Mouse (Mus musculus): ENCODE measurements around the gene Usp10.

Gene Usp10

DNA sequence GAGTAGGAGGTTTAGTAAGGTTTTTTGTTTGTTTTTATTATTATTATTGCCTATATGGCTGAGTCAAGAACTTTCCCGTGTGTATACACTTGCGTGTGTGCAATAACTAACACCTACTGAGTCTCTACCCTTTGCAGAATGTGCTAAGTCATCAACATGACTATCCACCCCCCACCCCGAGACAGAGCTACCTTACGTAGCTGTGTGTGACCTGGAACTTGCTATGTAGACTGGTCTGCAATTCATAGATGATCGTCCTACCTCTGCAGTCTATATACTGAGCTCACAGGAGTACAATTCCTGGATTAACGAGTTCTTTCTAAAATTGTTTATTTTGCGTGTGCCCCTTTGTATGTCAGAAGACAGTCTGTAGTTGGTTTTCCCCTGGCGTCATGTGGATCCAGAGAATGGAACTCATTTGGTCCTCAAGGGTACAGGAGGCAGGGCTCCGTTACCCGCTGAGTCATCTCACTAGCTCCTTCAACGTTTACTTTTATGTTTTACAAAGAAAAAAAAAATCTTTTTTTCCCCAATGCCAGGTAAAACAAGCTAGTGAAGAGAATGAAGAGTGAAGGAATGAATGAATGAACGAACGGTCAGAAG is at the start of gene Usp10:
Gene Usp10, plus strand, starts transcription at position 417 of the 603 bp plus-strand sequence.
- DNase-seq (ENCODE audit: low read depth, low spot score), result no peak

DNA sequence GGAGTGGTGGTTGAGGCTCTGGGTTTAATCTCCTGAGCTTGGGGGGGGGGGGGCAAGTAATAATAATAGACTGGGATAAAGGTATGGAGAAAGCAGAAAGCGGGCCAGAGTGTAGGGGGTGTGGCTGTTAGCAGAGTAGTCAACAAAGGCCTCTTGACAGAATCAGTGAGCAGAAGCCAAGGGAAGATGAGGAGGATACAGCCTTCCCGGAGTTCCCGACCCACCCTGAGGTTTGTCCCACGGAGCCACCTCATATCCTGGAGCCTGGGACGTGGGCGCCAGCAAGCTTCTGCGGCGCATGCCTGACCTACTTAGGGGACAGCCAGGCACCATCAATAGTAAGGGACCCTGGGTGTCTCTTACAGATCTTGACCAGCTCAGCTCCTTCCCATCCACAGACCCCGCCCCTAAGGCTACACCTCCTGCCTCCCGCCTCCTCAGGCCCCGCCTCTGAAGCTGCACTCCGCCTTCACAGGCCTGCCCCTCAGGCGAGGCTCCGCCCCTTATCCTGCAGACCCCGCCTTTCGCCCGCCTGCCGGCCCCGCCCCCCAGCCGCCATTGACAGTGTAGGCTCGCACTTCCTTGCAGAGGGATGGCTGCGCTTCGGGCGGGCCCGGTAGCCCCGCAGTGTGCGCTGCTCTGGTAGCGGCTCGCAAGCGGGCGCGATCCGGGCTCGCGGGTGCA is 48.3 kb upstream of the Usp10 start, which contains the start of gene Klhl36:
Gene Klhl36, plus strand, starts transcription at position 561 of the 684 bp plus-strand sequence.
- peak; percentile 84 for DNase-seq (ENCODE audit: low read depth, low spot score)

DNA sequence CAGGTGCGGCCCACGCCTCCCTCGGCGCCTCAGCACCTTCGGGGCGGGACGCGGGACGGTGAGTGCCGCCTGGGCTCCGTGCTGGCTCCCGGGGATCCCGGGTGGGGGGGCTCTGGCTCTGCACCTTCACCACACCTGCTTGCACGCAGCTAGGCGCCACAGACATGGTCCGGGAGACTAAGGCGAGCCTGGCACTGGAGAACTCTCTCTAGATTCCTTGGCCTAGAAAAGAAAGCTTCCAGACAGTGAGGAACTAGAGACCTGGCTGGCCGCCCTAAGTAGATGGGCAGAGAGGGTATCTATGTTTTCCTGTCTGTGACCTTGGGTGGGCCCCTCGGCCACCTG is 47.8 kb upstream of the Usp10 start:
- DNase-seq (ENCODE audit: low read depth, low spot score), result no peak

DNA sequence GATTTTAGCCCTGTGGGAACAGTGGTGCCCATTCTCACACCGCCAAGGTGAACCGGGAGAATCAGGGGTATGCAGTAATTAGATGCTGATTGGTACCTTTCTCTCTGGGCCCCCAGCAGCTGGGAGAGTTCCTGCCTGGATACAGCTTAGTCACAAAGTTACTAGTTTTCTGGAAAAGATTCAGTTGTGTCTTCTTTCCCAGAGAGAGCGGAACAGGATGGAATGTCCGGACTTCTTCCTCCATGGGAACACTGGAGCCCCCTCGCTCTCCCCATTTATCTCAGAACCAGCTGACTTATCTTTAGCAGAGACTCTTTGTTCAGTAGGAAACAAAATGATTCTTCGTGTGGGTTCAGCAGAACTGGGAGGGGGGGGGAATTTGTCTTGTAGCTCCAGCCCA is 47.4 kb upstream of the Usp10 start:
- no peak for DNase-seq (ENCODE audit: low read depth, low spot score)

DNA sequence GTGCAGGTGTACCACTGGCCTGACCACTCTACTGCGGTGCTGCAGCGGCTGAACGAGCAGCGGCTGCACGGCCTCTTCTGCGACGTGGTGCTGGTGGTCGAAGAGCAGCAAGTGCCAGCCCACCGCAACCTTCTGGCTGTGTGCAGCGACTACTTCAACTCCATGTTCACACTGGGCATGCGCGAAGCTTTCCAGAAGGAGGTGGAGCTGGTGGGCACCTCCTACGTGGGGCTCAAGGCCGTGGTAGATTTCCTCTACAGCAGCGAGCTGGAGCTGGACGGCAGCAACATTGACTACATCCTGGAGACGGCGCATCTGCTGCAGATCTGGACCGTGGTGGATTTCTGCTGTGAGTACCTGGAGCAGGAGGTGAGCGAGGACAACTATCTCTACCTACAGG is 40.5 kb upstream of the Usp10 start:
- no peak for DNase-seq (ENCODE audit: low read depth, low spot score)

DNA sequence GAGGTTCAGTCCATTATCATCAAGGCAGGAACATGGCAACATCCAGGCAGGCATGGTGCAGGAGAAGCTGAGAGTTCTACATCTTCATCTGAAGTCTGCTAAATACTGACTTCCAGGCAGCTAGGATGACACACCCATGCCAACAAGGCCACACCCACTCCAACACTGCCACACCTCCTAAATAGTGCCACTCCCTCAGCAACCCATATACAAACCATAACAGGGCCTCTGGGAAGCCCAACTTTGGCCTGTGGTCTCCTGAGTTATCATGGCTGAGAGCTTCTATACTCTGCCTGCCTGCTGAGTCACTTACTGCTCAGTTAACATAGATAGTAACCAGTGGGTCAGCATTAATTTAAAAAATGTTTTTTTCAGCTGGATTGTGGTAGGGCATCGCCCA is 37.0 kb upstream of the Usp10 start:
- no peak for DNase-seq (ENCODE audit: low read depth, low spot score)

DNA sequence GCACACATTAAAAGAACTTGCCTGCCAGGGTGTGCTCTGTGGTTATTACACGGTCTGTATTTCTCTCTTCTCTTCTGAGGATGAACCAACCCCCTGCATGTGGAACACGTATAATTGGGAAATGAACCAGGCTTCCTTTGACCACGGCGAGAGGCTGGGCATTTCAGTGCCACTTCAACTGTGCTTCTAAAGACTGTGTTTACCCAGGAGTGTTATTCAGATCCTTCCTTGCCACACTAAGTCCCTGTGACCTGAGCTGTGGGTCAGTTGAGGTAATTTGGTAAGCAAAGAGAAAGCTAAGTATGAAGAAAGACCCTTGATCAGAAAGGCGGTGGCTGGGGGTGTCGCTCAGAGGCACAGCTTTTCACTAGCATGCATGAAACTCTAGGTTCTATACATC is 28.9 kb upstream of the Usp10 start:
- DNase-seq (ENCODE audit: low read depth, low spot score), result no peak

DNA sequence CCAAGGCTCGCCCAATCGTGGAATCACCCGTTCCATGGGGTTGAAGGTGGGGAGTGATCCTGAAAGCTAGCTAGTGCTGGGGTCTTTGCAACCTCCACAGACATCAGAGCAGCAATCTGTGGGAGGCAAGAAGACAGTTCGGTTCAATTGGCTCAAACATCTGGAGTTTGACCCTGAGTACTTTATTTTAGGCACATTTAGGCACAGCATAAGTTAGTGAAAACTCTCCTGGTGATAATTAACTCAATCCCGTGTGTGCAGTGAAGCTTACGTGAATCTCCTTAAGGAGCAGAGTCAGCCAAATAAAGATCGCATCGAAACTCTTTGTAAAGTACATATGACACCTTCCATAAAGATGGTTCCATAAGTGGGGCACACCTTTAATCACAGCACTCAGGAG is 28.2 kb upstream of the Usp10 start:
- no peak for DNase-seq (ENCODE audit: low read depth, low spot score)

DNA sequence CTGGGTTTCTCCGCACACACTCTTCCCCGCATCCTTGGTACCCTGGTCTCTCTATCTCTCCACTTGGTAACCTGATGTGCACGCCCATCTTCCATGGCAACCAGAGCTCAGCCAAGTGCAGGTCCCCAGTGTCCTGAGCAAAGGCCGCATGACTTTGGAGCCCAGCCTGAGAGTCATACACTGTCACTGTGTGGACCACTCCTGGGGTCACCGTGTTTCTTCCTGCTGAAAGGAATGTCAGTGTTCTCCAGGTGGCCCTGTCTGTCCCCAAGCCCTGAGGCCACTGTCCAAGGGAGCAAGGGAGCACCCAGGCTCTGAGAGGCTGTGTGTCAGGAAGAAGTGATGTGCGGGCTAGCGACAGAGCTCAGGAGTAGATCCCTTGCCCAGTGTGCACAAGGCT is 26.9 kb upstream of the Usp10 start:
- no peak for DNase-seq (ENCODE audit: low read depth, low spot score)

DNA sequence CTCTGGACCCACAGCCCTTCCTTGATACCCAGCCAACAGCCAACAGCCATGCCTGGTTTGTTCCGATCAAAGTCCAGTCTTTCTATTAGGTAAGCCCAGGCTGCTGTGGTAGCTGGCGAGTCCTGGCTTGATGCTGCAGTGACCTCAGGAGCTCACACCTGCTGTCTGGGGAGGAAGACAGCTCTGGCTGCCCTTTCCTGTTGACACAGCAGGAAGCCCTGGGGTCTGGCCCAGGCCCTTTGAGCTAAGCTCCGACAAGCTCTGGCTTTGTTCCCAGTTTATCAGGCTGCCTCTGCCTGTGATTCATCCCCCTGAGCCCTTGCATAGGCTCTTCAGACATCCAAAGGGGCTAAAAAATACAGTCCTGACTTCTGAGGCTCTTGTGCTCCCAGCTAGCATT is 24.5 kb upstream of the Usp10 start:
- DNase-seq (ENCODE audit: low read depth, low spot score), result no peak

DNA sequence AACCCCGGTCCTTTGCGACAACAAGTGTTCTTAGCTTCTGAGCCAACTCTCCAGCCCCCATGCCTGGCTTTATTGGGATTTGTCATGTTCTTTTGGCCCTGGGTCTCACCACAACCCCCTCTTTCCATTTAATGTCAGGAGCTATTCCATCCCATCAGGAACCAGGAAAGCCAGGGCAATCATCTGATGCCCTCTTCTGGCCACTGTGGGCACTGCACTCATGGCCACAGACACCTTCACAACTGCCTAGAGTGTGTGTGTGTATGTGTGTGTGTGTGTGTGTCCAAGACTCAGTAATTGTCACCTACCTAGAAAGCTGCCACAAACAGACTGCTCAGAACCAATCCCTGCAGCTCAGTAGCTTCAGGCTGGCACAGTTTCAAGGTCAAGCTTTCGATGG is 23.0 kb upstream of the Usp10 start:
- DNase-seq (ENCODE audit: low read depth, low spot score), result no peak

DNA sequence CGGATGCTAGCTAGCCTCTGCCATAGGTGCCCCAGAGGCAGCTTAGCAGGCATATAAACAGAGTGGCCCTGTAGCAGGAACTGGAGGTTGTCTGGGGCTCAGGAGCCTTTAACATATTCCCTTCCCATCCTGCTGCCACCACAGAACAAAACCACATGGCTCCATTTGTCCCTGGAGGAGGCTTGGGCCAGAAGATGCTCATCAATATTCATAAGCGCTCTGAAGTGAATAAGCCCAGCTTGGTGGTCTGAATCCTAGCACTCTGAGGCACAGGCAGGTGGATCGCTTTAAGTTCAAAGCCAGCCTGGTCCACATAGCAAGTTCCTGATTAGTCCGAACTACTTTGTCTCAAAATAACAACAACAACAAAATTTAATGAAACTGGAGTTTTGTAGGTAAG is 22.1 kb upstream of the Usp10 start:
- no peak for DNase-seq (ENCODE audit: low read depth, low spot score)

DNA sequence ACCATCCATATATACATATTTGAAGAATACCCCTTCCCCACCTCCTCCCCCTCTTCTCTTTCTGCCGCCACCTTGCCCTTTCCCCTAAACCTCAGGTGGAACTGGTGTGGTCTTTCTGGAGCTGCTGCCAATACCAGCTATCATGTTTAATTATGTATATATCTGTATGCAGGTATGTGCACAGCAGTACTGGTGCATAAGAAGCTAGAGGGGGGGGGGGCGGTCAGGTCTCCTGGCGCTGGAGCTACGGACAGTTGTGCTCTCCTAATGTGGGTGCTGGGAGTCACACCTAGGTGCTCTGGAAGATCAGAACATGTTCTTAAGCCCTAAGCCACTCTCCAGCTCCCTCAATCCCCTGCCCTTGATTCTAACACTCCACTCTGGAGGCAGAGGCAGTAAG is 13.1 kb upstream of the Usp10 start:
- DNase-seq (ENCODE audit: low read depth, low spot score), result no peak

DNA sequence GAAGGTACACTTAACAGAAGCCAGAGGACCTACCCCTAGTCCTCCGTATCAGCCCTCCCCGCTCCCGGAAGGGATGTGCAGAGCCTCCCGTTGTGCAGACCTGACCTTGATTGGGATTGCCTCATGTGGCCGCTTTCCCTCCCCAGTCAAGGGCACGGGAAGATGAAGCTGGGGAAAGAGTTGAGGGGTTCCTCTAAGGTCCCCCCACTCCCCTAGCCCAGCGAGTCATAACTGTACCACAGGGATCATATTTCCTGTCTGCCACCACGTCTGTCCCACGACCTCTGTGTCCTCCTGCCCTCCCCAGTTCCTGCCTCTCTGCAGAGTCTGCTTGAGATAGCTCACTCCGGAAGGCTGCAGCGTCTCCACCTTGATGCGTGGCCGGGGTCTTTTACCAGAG is 12.2 kb upstream of the Usp10 start:
- no peak for DNase-seq (ENCODE audit: low read depth, low spot score)

DNA sequence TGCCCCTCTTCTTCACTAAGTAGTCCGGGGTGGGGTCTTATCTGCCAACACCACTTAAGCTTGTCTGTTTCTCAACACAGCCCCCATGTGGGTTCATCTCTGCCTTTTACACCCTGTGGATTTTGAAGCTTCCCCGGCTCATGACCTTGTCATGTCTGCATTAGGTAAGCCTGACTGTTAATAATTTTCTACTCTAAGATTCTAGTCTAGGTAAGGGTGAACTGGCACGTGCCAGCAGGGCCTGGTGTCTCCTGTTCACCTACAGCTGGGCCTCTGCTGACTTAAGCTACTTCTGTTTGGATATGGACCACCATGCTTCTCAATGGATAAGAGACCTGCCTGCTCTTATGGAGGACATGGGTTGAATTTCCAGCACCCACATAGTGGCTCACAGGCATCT is 8.8 kb upstream of the Usp10 start:
- no peak for DNase-seq (ENCODE audit: low read depth, low spot score)

DNA sequence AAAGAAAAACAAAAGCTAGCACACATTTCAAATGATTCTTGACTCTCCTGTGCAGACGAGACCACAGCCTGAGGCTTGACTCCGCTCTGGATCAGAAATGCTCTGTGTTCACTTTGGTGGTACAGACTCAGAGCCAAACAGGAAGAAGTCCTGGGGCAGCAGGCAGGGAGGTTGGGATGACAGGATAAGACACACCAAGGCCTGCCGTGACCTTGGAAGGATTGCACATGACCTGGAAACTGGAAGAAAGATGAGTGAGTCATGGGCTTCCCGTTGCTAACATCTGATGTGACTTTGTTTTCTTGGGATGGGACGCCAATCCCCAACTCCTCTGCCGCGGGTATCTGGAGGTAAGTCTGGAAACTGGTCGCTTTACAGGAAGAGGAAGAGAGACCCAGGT is 8.2 kb upstream of the Usp10 start:
- no peak for DNase-seq (ENCODE audit: low read depth, low spot score)

DNA sequence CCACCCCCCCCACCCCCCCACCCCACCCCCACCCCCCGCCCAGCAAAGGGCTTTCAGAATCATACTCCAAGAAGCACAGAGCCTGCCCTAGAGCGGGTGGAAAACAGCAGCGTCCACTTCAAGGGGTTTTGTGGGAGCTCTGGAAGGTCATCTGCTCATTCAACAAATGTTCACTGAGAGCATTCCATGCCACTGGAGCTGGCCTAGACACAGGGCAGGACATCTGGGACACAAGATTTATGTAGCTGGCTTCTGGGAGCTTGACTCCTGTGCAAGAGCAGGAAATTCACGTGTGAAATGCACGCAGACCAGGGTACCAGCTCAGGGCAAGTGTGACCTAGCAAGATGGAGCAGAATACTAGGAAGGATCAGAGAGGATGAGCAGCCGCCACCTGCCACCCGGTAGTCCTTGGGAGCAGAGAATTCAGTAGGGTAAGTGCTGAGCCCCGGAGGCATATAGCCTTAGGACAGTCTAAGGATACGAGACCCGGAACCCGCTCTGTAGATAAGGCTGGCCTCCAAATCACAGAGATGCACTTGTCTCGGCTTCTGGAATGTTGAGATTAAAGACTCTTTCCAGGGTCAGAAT is 5.7 kb upstream of the Usp10 start:
- no peak for DNase-seq (ENCODE audit: low read depth, low spot score)

DNA sequence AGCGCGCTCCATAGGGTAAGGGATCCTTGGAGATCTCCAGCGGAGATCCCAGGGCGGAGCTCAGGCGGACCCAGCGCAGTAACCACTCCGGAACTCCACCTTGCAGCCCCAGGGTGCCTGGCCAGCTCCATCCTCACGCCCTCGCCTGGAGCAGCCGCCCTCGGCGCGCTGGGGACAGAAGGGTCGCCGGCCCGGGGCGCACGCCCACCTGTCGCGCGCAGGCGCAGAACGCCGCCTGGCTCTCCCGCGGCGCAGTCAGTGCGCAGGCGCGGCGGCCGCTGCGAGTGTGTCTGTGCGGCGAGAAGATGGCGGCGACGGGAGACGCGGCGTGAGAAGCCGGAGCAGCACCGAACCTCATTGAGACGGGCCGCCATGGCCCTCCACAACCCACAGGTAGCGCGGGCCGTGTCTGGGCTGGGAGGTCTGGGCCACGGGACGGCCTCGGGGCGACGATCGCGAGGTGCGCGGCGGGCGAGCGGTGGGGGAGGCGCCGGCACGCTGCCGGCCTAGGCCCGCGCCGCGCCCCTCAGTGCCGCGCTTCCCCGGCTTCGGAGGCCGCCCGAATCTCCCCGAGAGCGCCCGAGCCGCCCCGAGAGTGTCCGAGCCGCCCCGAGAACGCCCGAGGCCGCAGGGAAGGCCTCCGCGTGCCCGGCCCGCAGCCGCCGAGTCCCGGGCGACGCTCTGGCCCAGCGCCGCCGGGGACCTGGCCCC is 542 bp downstream of the Usp10 start, which contains the start of gene Gm20388:
Gene Gm20388, plus strand, starts transcription at position 295 of the 711 bp plus-strand sequence.
- DNase-seq (ENCODE audit: low read depth, low spot score), result peak; percentile 86

DNA sequence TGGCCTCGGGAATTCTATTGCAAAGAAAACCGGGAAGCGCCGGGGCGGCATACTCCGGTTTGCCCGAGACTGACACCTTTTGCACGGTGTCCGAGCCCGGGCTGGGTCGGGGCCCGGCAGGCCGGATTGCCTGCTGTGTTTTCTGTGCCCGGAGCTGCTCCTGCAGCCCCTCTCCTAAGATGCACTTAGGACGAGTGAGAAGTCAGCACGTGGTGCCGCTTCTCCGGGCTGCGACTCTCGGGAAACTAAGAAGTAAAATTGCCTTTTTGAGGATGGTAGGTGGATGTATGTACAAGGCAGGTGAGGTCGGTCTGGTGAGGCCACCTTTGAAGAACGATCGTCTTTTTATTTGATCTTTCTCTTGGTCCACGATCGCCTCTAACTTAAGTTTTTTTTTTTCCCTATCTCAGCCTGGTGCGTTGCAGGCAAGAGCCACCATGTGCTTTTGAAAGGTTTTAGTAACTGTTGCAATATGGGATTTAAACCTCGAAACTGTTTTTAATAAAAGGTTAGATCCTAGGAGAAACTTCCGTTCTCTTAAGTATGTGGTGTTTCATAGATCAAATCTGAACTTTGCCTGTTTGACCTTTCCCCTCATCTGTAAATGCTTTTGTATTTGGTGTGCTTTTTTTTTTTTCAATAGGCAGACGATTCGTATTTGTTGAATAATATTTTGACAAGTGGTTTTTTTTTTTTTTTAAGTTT is 1.2 kb downstream of the Usp10 start:
- DNase-seq (ENCODE audit: low read depth, low spot score), result no peak

DNA sequence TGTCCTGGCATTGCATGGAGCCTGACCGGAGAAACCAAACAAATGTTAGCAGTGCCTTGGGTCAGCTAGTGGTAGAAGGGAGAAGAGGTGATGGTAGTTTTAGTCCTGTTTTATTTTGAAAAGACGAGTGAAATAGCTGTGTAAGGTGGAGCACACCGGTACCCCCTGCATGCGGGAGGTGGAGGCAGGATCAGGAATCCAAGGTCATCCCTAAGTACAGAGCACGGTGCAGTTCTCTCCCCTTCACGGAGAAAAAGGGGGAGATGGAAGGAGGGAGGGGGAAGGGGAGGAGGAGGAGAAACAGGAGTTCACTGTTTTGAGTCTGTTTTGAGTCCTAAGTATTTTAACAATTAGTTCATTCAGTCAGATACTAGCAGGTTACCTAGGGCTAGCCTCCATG is 2.5 kb downstream of the Usp10 start:
- no peak for DNase-seq (ENCODE audit: low read depth, low spot score)

DNA sequence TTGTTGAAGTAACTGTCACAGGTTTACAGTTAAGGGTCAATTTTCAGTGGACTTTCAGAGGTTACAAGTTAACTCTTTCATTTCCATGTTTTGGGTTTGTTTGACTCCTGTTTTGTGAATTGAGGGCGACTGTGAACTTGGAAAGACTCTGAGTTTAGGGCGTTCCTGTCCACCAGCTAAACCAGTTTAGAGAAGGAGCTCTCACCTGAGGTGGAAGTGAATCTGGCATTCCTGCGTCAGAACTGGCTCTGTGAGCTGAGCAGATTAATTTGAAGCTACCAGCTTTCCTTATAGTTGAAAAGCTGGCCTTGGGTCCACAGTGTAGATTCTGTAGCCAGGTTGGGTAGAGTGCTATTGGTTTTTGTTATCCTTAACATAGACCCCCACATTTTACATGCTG is 3.0 kb downstream of the Usp10 start:
- DNase-seq (ENCODE audit: low read depth, low spot score), result no peak

DNA sequence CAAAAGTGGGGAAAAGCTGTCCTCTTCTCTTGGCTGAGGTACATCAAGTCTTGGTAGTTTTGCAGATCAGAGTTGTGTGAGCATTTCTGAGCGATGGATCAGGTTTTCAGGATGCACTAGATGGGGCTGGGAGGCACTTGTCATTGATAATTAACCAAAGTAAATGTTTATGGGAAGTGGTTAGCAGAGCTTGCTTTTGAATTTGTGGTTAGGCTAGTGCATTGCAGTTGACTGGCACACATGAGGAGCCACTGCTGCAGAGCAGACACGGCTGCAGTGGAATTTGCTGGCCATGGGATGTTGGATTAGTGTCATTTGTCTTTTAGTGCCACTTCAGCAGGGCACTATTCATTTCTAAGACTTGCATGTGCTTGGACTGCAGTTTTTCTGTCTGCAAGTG is 4.0 kb downstream of the Usp10 start:
- DNase-seq (ENCODE audit: low read depth, low spot score), result no peak
